Mouse (Mus musculus) ES-E14 (cell line): ENCODE measurements around the gene Ssrp1. TPM values are rescaled to one million over a fixed set of nuclear protein-coding genes. Genes with fewer than 3 reads are reported as not detected.

Source experiments
- DNase-seq: peaks from one replicate; pipeline ENCODE4 v3.0.0-alpha.2; 2013; ENCODE audit warnings: low read depth, low spot score
- H3K27ac ChIP-seq: 2 replicates; pipeline ENCODE4 v1.5.1; 2012; ENCODE audit warnings: low read depth, mild to moderate bottlenecking, low read length, moderate library complexity, mixed read lengths; ENCODE audit not compliant: poor library complexity, insufficient read depth, severe bottlenecking
- H3K36me3 ChIP-seq: 2 replicates; pipeline ENCODE4 v1.6.1; 2012; ENCODE audit warnings: mild to moderate bottlenecking, low read length, moderate library complexity, mixed read lengths; ENCODE audit not compliant: control insufficient read depth, poor library complexity, insufficient read depth, severe bottlenecking
- H3K4me1 ChIP-seq, 2 experiments: fragments of 150-350 bp in 1 of 2; sonication (generic) in 1 of 2; 2 replicates each; pipeline ENCODE4 v1.6.1; 2012; ENCODE audit warnings: low read length in 2 of 2, mild to moderate bottlenecking in 1 of 2, mixed read lengths in 1 of 2; ENCODE audit not compliant: control insufficient read depth in 2 of 2, insufficient read depth in 2 of 2, poor library complexity in 1 of 2
- H3K4me3 ChIP-seq, 2 experiments: fragments of 150-350 bp in 1 of 2; sonication (generic) in 1 of 2; 2 replicates each; pipeline ENCODE4 v1.5.1; 2012; ENCODE audit warnings: low read length in 2 of 2, low read depth in 1 of 2, mild to moderate bottlenecking in 1 of 2, mixed read lengths in 1 of 2; ENCODE audit not compliant: insufficient read depth in 1 of 2, poor library complexity in 1 of 2, severe bottlenecking in 1 of 2
- H3K9ac ChIP-seq: 2 replicates; pipeline ENCODE4 v1.6.1; 2012; ENCODE audit warnings: low read depth, mild to moderate bottlenecking, low read length, mixed read lengths; ENCODE audit not compliant: poor library complexity, insufficient read depth, severe bottlenecking
- H3K9me3 ChIP-seq: fragments of 150-350 bp; sonication (generic); 2 replicates; pipeline ENCODE4 v1.6.1; 2012; ENCODE audit warnings: low read depth, mild to moderate bottlenecking, low read length; ENCODE audit not compliant: control insufficient read depth, insufficient read depth
- CHD2 ChIP-seq: IDR thresholded peaks from 2 replicates; pipeline ENCODE4 v1.6.1; 2014; ENCODE audit warnings: mild to moderate bottlenecking, low read depth, low read length, inconsistent platforms
- HCFC1 ChIP-seq: IDR thresholded peaks from 2 replicates; pipeline ENCODE4 v1.6.1; 2012; ENCODE audit warnings: low read length, inconsistent platforms, borderline replicate concordance; ENCODE audit not compliant: insufficient read depth
- MAFK ChIP-seq: IDR thresholded peaks from 2 replicates; pipeline ENCODE4 v1.6.1; 2014; ENCODE audit warnings: mild to moderate bottlenecking, low read depth, low read length, inconsistent platforms; ENCODE audit not compliant: insufficient read depth
- ZC3H11A ChIP-seq: IDR thresholded peaks from 2 replicates; pipeline ENCODE4 v1.6.1; 2012; ENCODE audit warnings: low read depth, mild to moderate bottlenecking, inconsistent platforms, low read length, borderline replicate concordance
- ZNF384 ChIP-seq: IDR thresholded peaks from 2 replicates; pipeline ENCODE4 v1.6.1; 2012; ENCODE audit warnings: low read depth, low read length, inconsistent platforms
- in situ Hi-C, 2 experiments: fragments of 600-800 bp; cut with MboI; formaldehyde crosslinking; loops; one replicate each; pipeline ENCODE4 v1.15.1; 2025; ENCODE audit warnings: low sequenced_read_pairs in 2 of 2, inconsistent platforms in 1 of 2; ENCODE audit not compliant: unreplicated experiment in 2 of 2
- total RNA-seq: library from RNA; depleted of rRNA; stranded (reverse); fragments of 300-350 nt; gene quantifications from 2 replicates; pipeline ENCODE4 v1.2.3, GENCODE M21; 2012

The Ssrp1 gene
- total RNA-seq, 1 experiment: 212 TPM

DNA sequence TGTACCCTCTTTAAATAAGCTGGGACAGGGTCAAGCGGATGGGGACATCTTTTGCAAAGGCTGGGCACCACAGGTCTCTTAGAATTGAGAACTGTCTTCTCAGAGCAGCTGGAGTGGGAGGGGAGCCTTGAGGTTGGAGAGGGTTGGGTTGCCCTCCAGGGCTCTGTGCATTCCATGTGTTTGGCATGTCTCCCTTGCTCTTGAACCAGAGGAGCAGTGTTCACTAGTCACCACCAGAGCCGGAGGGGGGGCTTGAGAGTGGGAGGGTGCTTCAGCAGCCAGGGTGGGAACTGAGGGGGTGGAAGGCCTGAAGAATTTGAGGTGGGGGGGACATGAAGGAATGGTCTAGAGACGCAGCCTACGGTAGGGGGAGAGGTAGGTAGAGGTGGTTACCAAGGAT is 12.2 kb downstream of the Ssrp1 start:
- peaks cover 34% of the 10 kb centered on the region for H3K36me3 ChIP-seq
- no peak overlapping the region for H3K27ac ChIP-seq
- H3K9me3 ChIP-seq: no peaks in the 10 kb centered on the region
- DNase-seq: no peak
- TF ChIP-seq MAFK: no peak
- TF ChIP-seq ZNF384: no peak
- TF ChIP-seq CHD2: no peak
- TF ChIP-seq HCFC1: no peak
- no peak for TF ChIP-seq ZC3H11A
- in situ Hi-C loops: no loop called here
- no peak overlapping the region for H3K9ac ChIP-seq
- peaks cover 5 to 29% of the 10 kb centered on the region in 2 experiments; a peak in 3 of 4 replicates for H3K4me1 ChIP-seq
- no peak overlapping the region for H3K4me3 ChIP-seq

GRCm38 (mm10) chr2:85050001-85050634 is 13.1 kb downstream of the Ssrp1 start:
- in situ Hi-C loops: no loop called here
- peak overlapping the region; percentile 26 to 50 for H3K4me3 ChIP-seq
- H3K9ac ChIP-seq: peak overlapping the region; percentile 24
- H3K4me1 ChIP-seq: peaks cover 5 to 28% of the 10 kb centered on the region in 2 experiments; a peak in 3 of 4 replicates
- no peaks in the 10 kb centered on the region for H3K9me3 ChIP-seq
- peak overlapping the region; percentile 17 for H3K27ac ChIP-seq
- DNase-seq: no peak
- TF ChIP-seq ZNF384 (no peak), HCFC1 (no peak), CHD2 (no peak), MAFK (no peak), ZC3H11A (no peak)
- peaks cover 32% of the 10 kb centered on the region for H3K36me3 ChIP-seq

DNA sequence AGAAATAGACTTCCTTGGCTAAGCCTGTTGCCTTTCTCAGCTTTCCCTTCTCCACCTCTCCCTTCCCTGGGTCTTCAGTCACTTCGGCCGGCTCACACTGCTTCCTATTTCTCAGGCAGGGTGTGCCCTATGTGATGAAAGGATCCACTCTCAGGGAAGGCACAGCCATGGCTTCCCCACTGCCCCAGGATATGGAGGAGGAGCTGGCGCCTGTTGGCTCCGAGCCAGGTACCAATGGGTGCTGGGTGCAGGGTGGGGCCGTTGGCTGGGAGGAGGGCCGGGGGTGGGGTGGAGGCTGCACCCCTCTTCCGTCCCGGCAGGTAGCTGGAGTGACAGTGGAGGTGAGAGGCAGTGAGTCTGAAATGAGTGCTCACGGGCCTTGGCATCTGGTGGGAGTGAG is 13.7 kb downstream of the Ssrp1 start:
- in situ Hi-C loops: no loop called here
- DNase-seq: no peak
- H3K9me3 ChIP-seq: no peaks in the 10 kb centered on the region
- peak overlapping the region; percentile 24 for H3K9ac ChIP-seq
- peaks cover 5 to 25% of the 10 kb centered on the region in 2 experiments; a peak in 3 of 4 replicates for H3K4me1 ChIP-seq
- no peak for TF ChIP-seq HCFC1
- no peak for TF ChIP-seq ZC3H11A
- no peak for TF ChIP-seq CHD2
- TF ChIP-seq MAFK: no peak
- no peak for TF ChIP-seq ZNF384
- H3K36me3 ChIP-seq: peaks cover 28% of the 10 kb centered on the region
- peak overlapping the region; percentile 26 to 50 for H3K4me3 ChIP-seq
- peak overlapping the region; percentile 17 for H3K27ac ChIP-seq

GRCm38 (mm10) chr2:85053192-85053816 is 16.3 kb downstream of the Ssrp1 start:
- Histone ChIP-seq H3K36me3 (peaks cover 20% of the 10 kb centered on the region; the same call in 1 of the 2 replicates), H3K4me3 (no peak overlapping the region), H3K27ac (no peak overlapping the region), H3K9ac (no peak overlapping the region), H3K4me1 (peaks cover 2 to 19% of the 10 kb centered on the region in 2 experiments; a peak in 3 of 4 replicates), H3K9me3 (no peaks in the 10 kb centered on the region)
- no peak for DNase-seq
- TF ChIP-seq ZC3H11A (no peak), MAFK (no peak), HCFC1 (no peak), CHD2 (no peak), ZNF384 (no peak)
- in situ Hi-C loops: no loop called here
